Mouse (Mus musculus) inflammation-experienced regulatory T-cells, adult 6 months (primary cell): ENCODE measurements at regions not wholly inside any gene's neighbourhood (a gene's known extent, or its start where the extent isn't known, plus 50 kb on each side); places are given as distances from the start of the nearest gene placed in this dataset.
A peak's percentile ranks its signal among the peaks of the same experiment; 100 is the strongest.

Source experiments
- ATAC-seq: one replicate; pipeline ENCODE4 v1.8.0; 2017

DNA sequence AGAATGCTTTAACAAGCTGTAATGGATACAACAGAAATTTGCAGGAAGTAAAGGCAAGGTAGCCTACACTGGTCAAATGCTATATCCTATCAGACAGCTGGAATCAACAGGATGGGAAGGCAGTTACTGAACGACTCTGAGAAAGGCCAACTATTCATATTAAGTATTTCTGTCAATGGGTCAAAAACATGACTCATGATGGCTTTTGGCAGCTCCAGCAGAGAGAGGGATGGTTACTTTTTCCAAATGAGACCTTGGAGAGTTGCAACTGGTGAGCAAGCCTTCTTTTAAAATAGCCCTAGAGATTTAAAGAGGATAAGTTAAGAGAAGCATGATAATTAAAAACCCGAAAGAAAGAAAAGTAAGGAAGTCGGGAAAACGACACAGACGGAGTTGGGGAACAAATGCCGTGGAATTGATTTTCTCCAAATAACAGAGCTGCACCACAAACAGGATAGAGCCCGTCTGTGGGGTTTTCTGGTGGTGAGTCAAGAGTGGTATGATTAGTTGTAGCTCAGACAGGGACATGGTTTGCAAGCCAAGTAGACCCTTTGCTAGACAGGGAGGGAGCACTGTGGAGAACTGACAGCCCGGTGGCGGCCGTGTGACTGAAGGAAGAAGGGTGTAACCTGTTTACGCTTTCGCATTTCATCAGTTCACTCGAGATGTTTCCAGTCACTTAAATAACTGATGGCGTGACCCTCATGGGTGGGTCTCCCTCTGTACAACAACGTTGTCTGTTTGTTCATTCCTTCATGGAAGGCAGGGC is 3638.1 kb upstream of the Gm7489 start:
- ATAC-seq, result no peak

GRCm38 (mm10) chr15:50260057-50260456 is 3624.6 kb upstream of the Gm7489 start:
- ATAC-seq, result no peak

DNA sequence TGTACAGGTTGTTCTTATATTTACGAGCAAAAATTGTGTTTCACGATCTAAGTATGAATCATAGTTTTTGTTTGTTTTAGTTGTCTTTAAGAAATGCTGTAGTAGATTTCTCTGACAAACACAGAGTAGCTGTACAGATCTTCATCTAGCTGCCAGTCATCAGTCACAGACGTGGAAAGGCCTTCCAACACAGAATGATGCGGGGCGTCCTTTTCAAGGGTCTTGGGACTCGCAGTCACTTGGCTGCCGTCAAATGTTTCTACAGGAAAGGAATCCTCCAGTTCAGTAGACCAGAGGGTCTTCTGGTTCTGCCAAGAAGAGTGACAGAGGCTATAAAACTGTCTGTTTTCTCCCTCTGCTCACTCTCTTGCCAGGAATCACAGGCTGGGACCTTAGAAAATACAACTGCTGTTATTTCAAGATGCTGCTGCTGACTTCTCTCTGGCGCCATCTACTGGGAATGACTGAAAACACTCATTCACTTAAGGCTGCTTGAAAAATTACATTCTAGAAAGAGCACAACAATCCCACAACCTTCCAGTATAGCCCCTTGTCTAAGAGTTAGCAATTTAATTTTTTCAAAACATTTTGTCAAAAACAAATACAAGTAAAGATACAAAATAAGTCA is 3623.3 kb upstream of the Gm7489 start:
- peak; percentile 69 for ATAC-seq

DNA sequence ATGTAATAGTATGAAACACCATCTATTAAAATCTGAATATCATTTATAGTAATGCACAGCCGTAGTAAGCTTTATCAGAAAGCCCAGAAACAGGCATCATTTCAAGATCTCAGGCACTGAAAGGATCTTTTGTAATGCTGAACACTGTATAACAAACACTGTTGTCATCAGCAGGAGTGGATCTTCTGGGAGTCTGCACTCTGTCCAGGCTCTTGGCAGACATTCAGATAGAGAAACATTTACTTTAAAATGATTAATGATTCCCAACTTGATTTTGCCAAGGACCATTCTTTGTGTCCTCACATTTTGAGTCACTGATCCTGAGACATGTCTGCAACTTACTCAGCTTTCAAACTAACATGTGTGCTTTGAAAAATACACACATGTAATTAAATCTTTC is 3617.2 kb upstream of the Gm7489 start:
- no peak for ATAC-seq

DNA sequence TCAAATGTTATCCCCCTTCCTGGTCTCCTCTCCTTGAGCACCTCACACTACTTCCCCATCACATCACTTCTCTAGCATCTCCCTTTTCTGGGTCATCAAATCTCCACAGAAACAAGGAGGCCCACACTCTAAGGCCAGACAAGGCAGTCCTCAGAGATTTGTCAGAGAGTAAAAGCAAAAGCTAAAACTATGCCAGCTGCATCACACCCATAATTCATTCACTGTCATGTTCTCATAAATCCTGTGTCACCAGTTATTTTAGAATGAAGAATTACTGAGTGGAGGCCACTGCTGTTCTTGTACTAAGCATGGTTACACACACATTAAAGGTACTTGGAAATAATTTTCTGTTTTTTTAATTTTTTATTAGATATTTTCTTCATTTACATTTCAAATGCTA is 3613.1 kb upstream of the Gm7489 start:
- ATAC-seq, result no peak

- no peak for ATAC-seq
Measured at GRCm38 (mm10) chr15:50282576-50282975, 3602.1 kb upstream of the Gm7489 start.

- ATAC-seq, result no peak
Measured at GRCm38 (mm10) chr15:50283491-50283890, 3601.2 kb upstream of the Gm7489 start.

DNA sequence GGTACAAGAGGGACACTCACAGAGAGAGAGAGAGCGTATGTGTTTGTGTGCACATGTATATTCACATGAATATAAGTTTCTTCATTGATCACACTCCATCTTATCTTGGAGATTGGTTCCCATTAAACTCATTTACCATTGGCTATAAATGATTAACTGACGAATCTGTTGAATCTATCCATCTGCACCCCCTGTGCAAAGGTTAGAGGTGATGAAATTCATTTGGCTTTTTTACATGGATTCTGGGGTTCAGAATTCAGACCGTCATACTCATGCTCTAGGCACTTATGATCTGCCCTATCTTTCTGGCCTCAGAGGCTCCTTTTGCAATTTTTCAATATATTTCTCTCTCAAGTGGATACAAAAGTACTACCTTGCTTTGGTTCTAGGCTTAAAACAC is 3582.9 kb upstream of the Gm7489 start:
- no peak for ATAC-seq

DNA sequence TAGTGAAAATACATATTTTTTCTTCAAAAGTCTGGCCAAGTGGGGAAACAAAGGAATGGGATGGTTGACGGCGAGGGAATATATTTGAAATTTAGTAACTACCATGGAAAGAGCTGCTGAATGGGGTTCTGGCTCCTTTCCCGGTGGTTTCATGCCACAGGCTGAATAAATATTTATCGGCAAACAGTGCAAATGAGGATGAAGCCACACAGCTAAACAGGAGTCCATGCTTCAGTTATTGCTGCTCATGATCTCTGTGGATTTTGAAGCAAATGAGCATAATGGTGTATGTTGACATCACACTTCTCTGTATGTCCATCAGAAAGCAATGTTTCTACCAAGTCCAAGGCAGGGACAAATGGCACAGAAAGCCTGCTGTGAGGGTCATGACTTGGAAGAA is 3580.6 kb upstream of the Gm7489 start:
- ATAC-seq, result no peak

- ATAC-seq, result no peak
Measured at GRCm38 (mm10) chr15:50320796-50321195, 3563.9 kb upstream of the Gm7489 start.

DNA sequence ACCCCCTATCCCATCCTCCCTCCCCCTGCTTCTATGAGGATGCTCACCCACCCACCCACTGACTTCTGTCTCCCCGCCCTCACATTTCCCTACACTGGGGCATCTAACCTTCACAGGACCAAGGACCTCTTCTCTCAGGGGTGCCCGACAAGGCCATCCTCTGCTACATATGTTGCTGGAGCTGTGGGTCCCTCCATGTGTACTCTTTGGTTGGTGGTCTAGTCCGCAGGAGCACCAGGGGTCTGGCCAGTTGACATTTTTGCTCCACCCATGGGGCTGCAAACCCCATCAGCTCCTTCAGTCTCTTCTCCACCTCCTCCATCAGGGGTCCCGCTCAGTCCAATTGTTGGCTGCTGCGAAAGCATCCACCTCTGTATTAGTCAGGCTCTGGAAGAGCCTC is 3539.2 kb upstream of the Gm7489 start:
- ATAC-seq, result no peak

GRCm38 (mm10) chr15:50346953-50347352 is 3537.8 kb upstream of the Gm7489 start:
- ATAC-seq, result no peak

- ATAC-seq, result no peak
Measured at GRCm38 (mm10) chr15:50360033-50360988, 3524.4 kb upstream of the Gm7489 start.

DNA sequence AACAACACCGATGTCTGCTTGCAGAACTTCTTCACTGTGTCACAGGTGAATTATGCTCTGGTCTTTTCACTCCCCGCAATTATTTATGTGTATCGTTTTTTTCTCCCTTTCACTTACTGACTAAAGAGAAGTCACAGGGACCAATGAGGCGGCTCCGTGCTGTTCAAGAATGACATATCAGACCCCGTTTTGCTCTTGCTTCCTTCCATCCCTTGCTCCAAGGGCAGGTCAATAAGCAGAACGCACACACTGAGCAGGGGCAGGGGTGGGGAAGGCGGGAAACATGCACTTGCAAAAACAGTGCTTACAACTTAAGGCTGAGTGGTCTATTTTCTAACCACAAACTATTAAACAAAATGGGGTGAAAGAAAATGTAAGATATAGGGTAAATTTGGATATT is 3523.4 kb upstream of the Gm7489 start:
- ATAC-seq, result peak; percentile 47

GRCm38 (mm10) chr15:50361751-50362507 is 3522.8 kb upstream of the Gm7489 start:
- peak; percentile 69 for ATAC-seq

DNA sequence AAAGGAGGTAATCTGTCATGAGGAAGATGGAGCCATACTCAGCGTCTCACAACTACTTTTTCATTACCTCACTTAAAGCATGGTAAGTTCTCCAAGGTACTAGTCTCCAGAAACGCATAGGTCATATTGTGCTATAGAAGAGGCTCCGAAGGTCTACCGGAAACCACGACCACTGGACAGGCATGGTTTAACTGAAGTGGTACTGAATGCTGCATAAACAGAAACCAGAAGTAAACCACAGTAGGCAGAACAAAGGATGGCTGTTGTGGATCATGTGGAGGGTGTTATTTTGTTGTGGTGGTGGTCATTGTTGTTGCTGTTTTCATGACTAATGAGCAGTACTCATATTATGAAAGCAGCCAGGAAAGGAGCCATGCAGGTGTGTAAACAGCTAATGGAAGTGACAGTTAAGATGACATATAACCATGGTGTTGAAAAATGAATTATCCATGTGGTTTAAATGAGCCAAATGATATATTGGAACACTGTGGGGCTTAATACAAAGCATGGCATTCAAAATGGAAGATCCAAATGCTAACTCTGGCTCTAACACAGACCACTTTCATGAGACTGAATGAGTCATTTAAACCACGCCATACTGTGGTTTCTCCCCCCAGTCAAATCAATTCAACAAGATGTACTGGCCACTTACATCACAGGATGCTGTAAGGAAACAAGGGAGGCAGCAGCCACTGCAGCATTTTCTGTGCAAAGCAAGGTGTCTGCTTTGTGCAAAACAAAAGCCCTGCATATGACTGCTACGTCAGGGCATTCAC is 3484.5 kb upstream of the Gm7489 start:
- no peak for ATAC-seq

GRCm38 (mm10) chr15:50401386-50401785 is 3483.3 kb upstream of the Gm7489 start:
- ATAC-seq, result no peak

DNA sequence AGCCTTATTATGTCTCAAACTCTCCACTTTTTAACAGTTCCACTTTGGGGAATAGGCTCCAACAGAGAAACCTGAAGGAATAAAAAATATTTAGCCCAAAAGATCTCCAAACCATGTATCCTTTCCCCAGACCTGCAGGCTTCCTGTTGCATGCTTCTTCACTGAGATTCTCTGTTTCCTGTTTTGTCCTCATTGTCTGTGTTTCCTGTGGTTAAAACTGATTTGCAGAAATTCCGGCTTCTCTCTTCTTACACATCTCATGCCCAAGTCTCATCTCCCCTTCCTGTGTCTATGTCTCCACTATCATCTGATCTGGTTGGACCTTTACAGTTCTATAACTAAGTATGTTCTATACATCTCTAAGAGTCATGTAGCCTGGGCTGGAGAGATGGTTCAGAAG is 3482.2 kb upstream of the Gm7489 start:
- ATAC-seq, result peak; percentile 80

- ATAC-seq, result no peak
Measured at GRCm38 (mm10) chr15:50403883-50404282, 3480.8 kb upstream of the Gm7489 start.

GRCm38 (mm10) chr15:50408985-50409384 is 3475.7 kb upstream of the Gm7489 start:
- ATAC-seq, result no peak

DNA sequence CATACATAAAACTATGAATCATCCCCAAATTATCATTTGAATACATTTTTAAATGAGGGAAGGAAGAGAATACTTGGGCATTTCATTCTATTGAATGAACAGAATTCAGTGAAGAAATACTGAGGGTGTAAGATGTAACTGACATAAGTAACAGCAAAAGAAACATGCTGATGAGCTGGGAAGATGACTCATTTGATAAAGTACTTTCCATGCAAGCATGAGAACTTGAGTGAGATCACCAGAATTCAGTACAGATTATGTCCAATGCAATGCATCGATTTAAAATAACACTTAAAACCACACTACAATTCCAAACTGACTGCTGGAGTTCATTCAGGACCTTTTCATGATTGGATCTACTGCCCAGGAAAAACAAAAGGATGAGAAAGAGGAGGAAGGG is 3467.1 kb upstream of the Gm7489 start:
- no peak for ATAC-seq
